In genomic region chr3:20026481-20026880, GRCm38 (mm10) we compare ENCODE assay signal across 24 mouse cellular contexts. TPM values are rescaled to one million over a fixed set of nuclear protein-coding genes. Genes with fewer than 3 reads are reported as not detected.
DNase-seq lines count a peak whose midpoint lies in the region; ATAC-seq and TF ChIP-seq lines count a peak whose summit lies in the region.
"Had no signal": no experiment of that assay in that cellular context is flagged by ENCODE, and none has a peak within 500 bp of the region (broad histone marks: within the 10 kb centered on the region; RNA-seq: fewer than 3 reads in every experiment).

No protein-coding gene starts in this region.

- H3K4me1 ChIP-seq in liver, embryonic 16.5 days (ENCODE audit: control insufficient read depth, low read depth, low read length): no peaks in the 10 kb centered on the region
- H3K4me1 ChIP-seq in bone marrow, adult 2 months (ENCODE audit: control insufficient read depth, insufficient read depth, low read length): peaks cover 7% of the 10 kb centered on the region
- H3K4me1 ChIP-seq in intestine, embryonic 15.5 days (replicated peaks): no peaks in the 10 kb centered on the region
- H3K4me1 ChIP-seq: embryonic facial prominence, embryonic 15.5 days; forebrain, embryonic 10.5 days; heart, embryonic 10.5 days; hindbrain, embryonic 13.5 days had no signal

- peaks cover 10% of the 10 kb centered on the region for H3K36me3 ChIP-seq in liver, embryonic 16.5 days (ENCODE audit: control insufficient read depth, insufficient read depth)
- peaks cover 9% of the 10 kb centered on the region; the same call in 1 of the 2 replicates for H3K36me3 ChIP-seq in intestine, embryonic 15.5 days

- DNase-seq in liver: no peak
- peak; percentile 63 for DNase-seq in 416B (ENCODE audit: low read depth)
- DNase-seq in yolk sac, embryonic 10.5 days (ENCODE audit: low spot score): no peak
- DNase-seq in gastrocnemius, adult 2 months: no peak
- DNase-seq: adrenal gland, adult 8-10 months; adrenal gland, postnatal 36 days; cerebellum, adult 2 months; cerebellum, postnatal 10 days; embryo, embryonic 11 days; gastrocnemius, postnatal 36 days; heart, adult 18-20 months; heart, postnatal 10 days; heart, postnatal 4 days had no signal

- TF ChIP-seq POLR2A in bone marrow, adult 2 months (IDR thresholded peaks at IDR 0.05; ENCODE audit: borderline replicate concordance, control insufficient read depth, low read depth, low read length): no peak

- peak overlapping the region; percentile 37 for H3K27ac ChIP-seq in liver, embryonic 16.5 days (ENCODE audit: low read length)
- peak overlapping the region; percentile 93; the same call in 1 of the 2 replicates for H3K27ac ChIP-seq in bone marrow, adult 2 months (ENCODE audit: control insufficient read depth, insufficient read depth, low read depth, low read length, poor library complexity)
- H3K27ac ChIP-seq in intestine, embryonic 15.5 days: no peak overlapping the region
- no peak overlapping the region for H3K27ac ChIP-seq in gastrocnemius, adult 2 months
- H3K27ac ChIP-seq: embryonic facial prominence, embryonic 15.5 days; forebrain, embryonic 10.5 days; heart, embryonic 10.5 days; hindbrain, embryonic 13.5 days; hindbrain, postnatal 0 days had no signal

- ATAC-seq in liver, embryonic 16.5 days (ENCODE audit: low read depth): no peak
- peak; percentile 60 for ATAC-seq in granulocyte monocyte progenitor cell, adult 5-6 weeks (replicated peaks; ENCODE audit: poor library complexity, severe bottlenecking)
- no peak for ATAC-seq in intestine, embryonic 15.5 days
- ATAC-seq: forebrain, embryonic 14.5 days; hindbrain, postnatal 0 days had no signal

- no peaks in the 10 kb centered on the region for H3K27me3 ChIP-seq in liver, embryonic 16.5 days (ENCODE audit: control insufficient read depth, insufficient read depth, low read depth, low read length)
- no peaks in the 10 kb centered on the region for H3K27me3 ChIP-seq in intestine, embryonic 15.5 days (replicated peaks)
- H3K27me3 ChIP-seq: embryonic facial prominence, embryonic 15.5 days; hindbrain, embryonic 13.5 days had no signal

- no peak overlapping the region for H3K4me3 ChIP-seq in liver, embryonic 16.5 days (ENCODE audit: low read depth, low read length)
- H3K4me3 ChIP-seq in bone marrow, adult 2 months (replicated peaks; ENCODE audit: control insufficient read depth, low read depth, low read length): no peak overlapping the region
- no peak overlapping the region for H3K4me3 ChIP-seq in intestine, embryonic 15.5 days (replicated peaks)
- H3K4me3 ChIP-seq in gastrocnemius, adult 2 months: no peak overlapping the region
- H3K4me3 ChIP-seq: embryonic facial prominence, embryonic 15.5 days; erythroblast, embryonic 14.5 days; forebrain, embryonic 10.5 days; heart, embryonic 10.5 days; hindbrain, embryonic 13.5 days had no signal

- no peaks in the 10 kb centered on the region for H3K9me3 ChIP-seq in liver, embryonic 16.5 days (replicated peaks; ENCODE audit: control insufficient read depth, low read length)
- H3K9me3 ChIP-seq in intestine, embryonic 15.5 days: no peaks in the 10 kb centered on the region
- H3K9me3 ChIP-seq: embryonic facial prominence, embryonic 15.5 days; forebrain, embryonic 10.5 days; heart, embryonic 10.5 days; hindbrain, embryonic 13.5 days had no signal

- TF ChIP-seq CTCF in bone marrow, adult 2 months (IDR thresholded peaks at IDR 0.05; ENCODE audit: control insufficient read depth, insufficient read depth, low read length): no peak
- no peak for TF ChIP-seq CTCF in gastrocnemius, adult 2 months (IDR thresholded peaks at IDR 0.05)

- intact Hi-C loops in gastrocnemius, adult 2 months (cut with DNase I): no loop called here

- no peak overlapping the region for H3K4me2 ChIP-seq in liver, embryonic 16.5 days (ENCODE audit: low read depth, low read length)
- H3K4me2 ChIP-seq in intestine, embryonic 15.5 days (replicated peaks): no peak overlapping the region
- H3K4me2 ChIP-seq: embryonic facial prominence, embryonic 15.5 days; hindbrain, embryonic 13.5 days had no signal

- H3K9ac ChIP-seq in liver, embryonic 16.5 days (ENCODE audit: low read depth, low read length): no peak overlapping the region
- no peak overlapping the region for H3K9ac ChIP-seq in intestine, embryonic 15.5 days
- H3K9ac ChIP-seq: embryonic facial prominence, embryonic 15.5 days; hindbrain, embryonic 13.5 days had no signal

RNA-seq across cellular contexts. Expression of gene Hps3, which starts 8.6 kb away (rescaled TPM):
- polyA plus RNA-seq in liver, embryonic 16.5 days (2015; fragmentation: Nextera tagmentation; extraction: Ambion mirVana): 5.9 and 6.6 TPM in 2 replicates
- polyA plus RNA-seq in bone marrow, adult 2 months (2011; ENCODE audit: insufficient read depth, insufficient read length, low replicate concordance, missing spikeins): 12.8 and 19.1 TPM in 2 replicates
- total RNA-seq in granulocyte monocyte progenitor cell, adult 5-6 weeks (2014; fragmentation: Nextera tagmentation): 39.4 and 40.1 TPM in 2 replicates
- total RNA-seq in granulocyte monocyte progenitor cell, adult 5-6 weeks (2017): 25.1 and 34.2 TPM in 2 replicates
- 9.4 and 11.0 TPM in 2 replicates for polyA plus RNA-seq in intestine, embryonic 15.5 days (2015; fragmentation: Nextera tagmentation; extraction: Ambion mirVana)
- 1 to 10 TPM; 4.1 to 4.2 TPM for total RNA-seq in gastrocnemius, adult 2 months (2021)

RNA-seq across cellular contexts. Expression of gene Hltf, which starts 31.1 kb away (rescaled TPM):
- polyA plus RNA-seq in liver, embryonic 16.5 days (2015; fragmentation: Nextera tagmentation; extraction: Ambion mirVana): 7.3 and 9.0 TPM in 2 replicates
- polyA plus RNA-seq in bone marrow, adult 2 months (2011; ENCODE audit: insufficient read depth, insufficient read length, low replicate concordance, missing spikeins): 14.5 and 17.8 TPM in 2 replicates
- 32.6 and 46.6 TPM in 2 replicates for total RNA-seq in granulocyte monocyte progenitor cell, adult 5-6 weeks (2014; fragmentation: Nextera tagmentation)
- total RNA-seq in granulocyte monocyte progenitor cell, adult 5-6 weeks (2017): 44.2 and 49.6 TPM in 2 replicates
- 14.9 and 15.0 TPM in 2 replicates for polyA plus RNA-seq in intestine, embryonic 15.5 days (2015; fragmentation: Nextera tagmentation; extraction: Ambion mirVana)
- 1 to 10 TPM; 2.7 to 4.4 TPM for total RNA-seq in gastrocnemius, adult 2 months (2021)

Comparison
In these comparisons a context has a peak if more than half of its experiments do, and no peak if none do; other contexts are left out.
1. H3K27ac ChIP-seq: peak in liver, embryonic 16.5 days (single experiment) and bone marrow, adult 2 months (single experiment); none in intestine, embryonic 15.5 days (single experiment) and gastrocnemius, adult 2 months (single experiment).